Mouse (Mus musculus) activated CD4-positive, CD25-positive, alpha-beta regulatory T cell, adult 4 months (primary cell): ENCODE measurements around the gene Peg10. TPM values are rescaled to one million over a fixed set of nuclear protein-coding genes. Genes with fewer than 3 reads are reported as not detected.
"Not testable (repeated sequence)": the region's sequence is repeated elsewhere in the genome, so short reads cannot be mapped to it uniquely, and the experiment has no call there.

Experiments used
- ATAC-seq: one replicate; pipeline ENCODE4 v1.8.0; 2017
- polyA plus RNA-seq, 2 experiments: library from polyadenylated mRNA; unstranded; fragments of 100-300 nt; shearing (Covaris generic); gene quantifications; one replicate each; pipeline ENCODE4 v1.2.1; 2017

Gene Peg10
- polyA plus RNA-seq, 2 experiments from 2014 or later = 0.08 TPM; not detected in 1

DNA sequence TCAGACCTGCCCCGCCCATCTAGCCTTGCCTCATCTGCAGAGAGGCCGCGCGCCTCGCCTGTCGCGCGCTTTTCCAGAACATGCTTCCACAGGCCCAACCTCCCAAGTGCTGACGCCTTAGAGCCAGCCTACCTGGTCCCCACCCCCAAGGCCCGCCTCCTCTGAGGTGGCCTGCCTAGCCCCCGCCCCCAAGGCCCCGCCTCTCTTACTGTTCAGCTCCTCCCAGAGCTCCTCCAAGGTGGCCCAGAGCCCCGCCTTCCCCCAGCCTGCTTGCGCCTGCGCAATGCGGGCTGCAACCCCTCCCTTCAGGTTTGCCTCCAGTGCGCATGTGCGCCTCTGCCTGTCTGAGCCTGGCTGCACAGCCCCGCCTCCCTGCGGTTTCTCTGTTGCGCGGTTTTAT lies 2.0 kb downstream of the Peg10 start:
- ATAC-seq = peak; percentile 32

DNA sequence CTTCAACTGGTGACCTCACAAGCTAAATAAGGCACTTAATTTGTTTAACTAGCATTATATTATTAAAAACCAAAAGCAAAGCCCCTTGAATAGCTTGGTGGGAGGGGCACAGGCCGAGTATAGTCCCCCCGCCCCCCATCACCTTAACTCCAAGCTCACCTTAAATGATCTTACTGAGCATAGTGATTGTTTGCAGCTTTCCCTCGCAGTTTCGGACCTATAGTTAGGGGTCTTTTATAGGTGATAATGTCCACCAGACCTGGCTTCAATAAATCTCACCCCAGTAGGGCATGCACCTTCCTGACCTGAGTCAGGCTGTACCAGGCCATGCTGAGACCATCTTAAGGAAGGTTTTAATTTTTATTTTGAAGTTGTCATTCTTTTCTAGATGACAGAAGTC lies 4.2 kb downstream of the Peg10 start:
- no peak for ATAC-seq

DNA sequence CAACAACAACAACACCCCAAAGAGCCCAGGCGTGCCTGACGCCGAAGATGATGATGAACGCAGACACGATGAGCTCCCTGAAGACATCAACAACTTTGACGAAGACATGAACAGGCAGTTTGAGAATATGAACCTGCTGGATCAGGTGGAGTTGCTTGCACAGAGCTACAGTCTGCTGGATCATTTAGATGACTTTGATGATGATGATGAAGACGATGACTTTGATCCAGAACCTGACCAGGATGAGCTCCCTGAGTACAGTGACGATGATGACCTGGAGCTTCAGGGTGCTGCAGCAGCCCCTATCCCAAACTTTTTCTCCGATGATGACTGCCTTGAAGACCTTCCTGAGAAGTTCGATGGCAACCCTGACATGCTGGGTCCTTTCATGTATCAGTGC lies 7.2 kb downstream of the Peg10 start:
- no peak for ATAC-seq

- ATAC-seq = no peak
Measured at GRCm38 (mm10) chr6:4754886-4755285, 7.8 kb downstream of the Peg10 start.

GRCm38 (mm10) chr6:4761415-4762142 lies 14.5 kb downstream of the Peg10 start:
- ATAC-seq = not testable (repeated sequence)

GRCm38 (mm10) chr6:4762252-4762651 lies 15.1 kb downstream of the Peg10 start:
- no peak for ATAC-seq

DNA sequence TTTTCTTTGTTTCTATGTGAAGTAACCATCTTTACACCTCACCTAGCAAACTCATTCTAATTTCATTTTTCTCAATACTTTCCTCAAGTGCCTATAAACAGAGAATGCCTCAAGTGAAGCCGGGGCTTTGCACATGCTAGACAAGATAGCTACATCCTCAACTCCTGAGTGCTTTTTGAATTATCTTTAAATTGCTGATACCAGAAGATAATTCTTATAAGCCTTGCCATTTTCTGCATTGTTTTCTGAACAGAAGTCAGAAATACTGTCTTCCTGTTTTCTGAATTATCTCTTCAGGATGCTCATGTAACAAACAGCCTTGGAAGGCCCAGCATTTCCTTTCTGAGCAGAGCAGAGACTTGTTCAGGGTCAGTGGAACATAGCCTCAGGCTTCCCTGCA lies 49.2 kb downstream of the Peg10 start:
- no peak for ATAC-seq

- not testable (repeated sequence) for ATAC-seq
Measured at GRCm38 (mm10) chr6:4797317-4797716, 50.2 kb downstream of the Peg10 start.

DNA sequence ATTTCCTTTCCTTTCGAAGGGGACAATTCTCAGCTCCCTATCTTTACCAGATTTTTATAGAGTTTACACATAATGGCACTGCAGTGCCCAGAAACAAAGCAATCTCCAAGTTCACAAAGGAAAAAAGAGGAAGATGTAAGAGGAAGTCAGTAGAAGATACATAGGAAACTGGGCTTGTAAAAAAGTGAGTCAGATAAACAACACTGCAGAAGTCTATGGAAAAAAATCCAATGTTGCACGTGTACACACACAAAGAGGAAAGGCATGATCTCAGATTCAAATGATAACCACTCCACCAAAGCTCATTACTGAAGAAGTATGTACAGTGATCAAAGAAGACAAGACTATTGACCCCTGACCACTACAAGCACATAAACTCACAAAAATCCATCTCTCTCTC lies 51.3 kb downstream of the Peg10 start:
- no peak for ATAC-seq

GRCm38 (mm10) chr6:4799359-4799758 lies 52.3 kb downstream of the Peg10 start:
- ATAC-seq = no peak

- no peak for ATAC-seq
Measured at GRCm38 (mm10) chr6:4806981-4807380, 59.9 kb downstream of the Peg10 start.

Other genes with a start within 250 kb of the Peg10 start
- gene Col1a2, start 242.5 kb upstream of the Peg10 start, polyA plus RNA-seq = not detected
- gene Casd1, start 146.5 kb upstream of the Peg10 start, polyA plus RNA-seq = 1 to 10 TPM; 6.4 to 10.0 TPM
- gene Sgce, start 99 bp upstream of the Peg10 start, polyA plus RNA-seq = under 1 TPM in 1 of 2 experiments, not detected in 1; 0.54 TPM
- under 1 TPM in 1 of 2 experiments, not detected in 1; 0.25 TPM for gene Ppp1r9a, start 155.6 kb downstream of the Peg10 start, polyA plus RNA-seq